Mouse (Mus musculus) heart, postnatal 0 days (tissue): ENCODE results near the gene Gm10318. TPM values are rescaled to one million over a fixed set of nuclear protein-coding genes. Genes with fewer than 3 reads are reported as not detected.

Experiments
- ATAC-seq: fragments of 200-750 bp; cut with Nextera tagmentation; 2 replicates; pipeline ENCODE4 v1.8.0; 2017; ENCODE audit warnings: low read depth, moderate number of reproducible peaks, moderate library complexity; ENCODE audit not compliant: insufficient read depth
- DNase-seq: peaks from one replicate; pipeline ENCODE4 v3.0.0-alpha.2; 2016; ENCODE audit warnings: low spot score
- H3K27ac ChIP-seq: fragments of 300-500 bp; sonication (generic); 2 replicates; pipeline ENCODE4 v1.5.1; 2014; ENCODE audit warnings: low read depth, mild to moderate bottlenecking
- H3K27me3 ChIP-seq: fragments of 300-500 bp; sonication (generic); 2 replicates; pipeline ENCODE4 v1.6.1; 2014; ENCODE audit warnings: low read length, mixed read lengths; ENCODE audit not compliant: control insufficient read depth, insufficient read depth
- H3K36me3 ChIP-seq: fragments of 300-500 bp; sonication (generic); replicated peaks from 2 replicates; pipeline ENCODE4 v1.6.1; 2014; ENCODE audit warnings: low read length, mixed read lengths; ENCODE audit not compliant: control insufficient read depth, insufficient read depth
- H3K4me1 ChIP-seq: fragments of 300-500 bp; sonication (generic); 2 replicates; pipeline ENCODE4 v1.6.1; 2014; ENCODE audit warnings: antibody characterized with exemption; ENCODE audit not compliant: control insufficient read depth, insufficient read depth
- H3K4me2 ChIP-seq: fragments of 300-500 bp; sonication (generic); 2 replicates; pipeline ENCODE4 v1.6.1; 2014; ENCODE audit warnings: low read depth, mild to moderate bottlenecking, low read length, moderate library complexity
- H3K4me3 ChIP-seq: fragments of 300-500 bp; sonication (generic); 2 replicates; pipeline ENCODE4 v1.5.1; 2014; ENCODE audit warnings: low read depth, low read length
- H3K9ac ChIP-seq: fragments of 300-500 bp; sonication (generic); replicated peaks from 2 replicates; pipeline ENCODE4 v1.6.1; 2014; ENCODE audit warnings: low read depth, low read length, mixed read lengths
- H3K9me3 ChIP-seq: fragments of 300-500 bp; sonication (generic); replicated peaks from 2 replicates; pipeline ENCODE4 v1.6.1; 2016; ENCODE audit warnings: low read length; ENCODE audit not compliant: control insufficient read depth
- CTCF ChIP-seq: IDR thresholded peaks from 2 replicates; pipeline ENCODE4 v1.5.1; 2016; ENCODE audit warnings: antibody characterized with exemption, control low read depth, low read depth
- EP300 ChIP-seq: IDR thresholded peaks from 2 replicates; pipeline ENCODE4 v1.6.1; 2016; ENCODE audit warnings: antibody characterized with exemption, low read depth
- WGBS: fragments of 180-500 bp; shearing (Covaris S2); extraction: QIAGEN DNeasy Blood & Tissue Kit; methylation state at CpG from one replicate; pipeline ENCODE4 v1.1.7; 2014; 5-methylcytosine and 5-hydroxymethylcytosine counted together
- polyA plus RNA-seq: library from polyadenylated mRNA; unstranded; fragments of >200 nt; fragmentation: Nextera tagmentation; extraction: Ambion mirVana; gene quantifications from 2 replicates; pipeline ENCODE4 v1.2.1, GENCODE M21; 2015
- total RNA-seq: library from RNA; depleted of rRNA; stranded (reverse); fragments of >200 nt; gene quantifications from 2 replicates; pipeline ENCODE4 v1.2.3, GENCODE M21; 2014; ENCODE audit warnings: low replicate concordance

The Gm10318 gene
- total and polyA plus RNA-seq, 2 experiments from 2014 or later, result not detected

DNA sequence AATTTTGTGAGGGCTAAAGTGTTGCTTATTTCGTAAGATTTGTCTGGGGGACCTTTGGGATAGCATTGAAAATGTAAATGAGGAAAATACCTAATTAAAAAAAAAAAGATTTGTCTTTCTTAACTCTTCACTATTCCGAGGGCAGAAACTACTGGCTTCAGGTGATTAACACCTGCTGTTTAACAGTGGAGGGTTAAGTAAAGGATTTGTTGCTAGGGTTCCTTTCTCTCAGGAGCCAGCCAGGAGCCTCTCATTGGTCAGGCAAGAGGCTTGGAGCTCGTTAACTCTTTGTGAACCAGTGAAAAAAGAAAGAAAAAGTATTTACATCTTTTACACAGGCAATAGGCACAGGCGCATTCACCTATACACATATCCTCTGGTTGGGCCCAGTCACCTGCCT is 33.5 kb upstream of the Gm10318 start:
- TF ChIP-seq CTCF, result no peak
- no peak for TF ChIP-seq EP300
- no peak for DNase-seq
- no peak for ATAC-seq
- H3K36me3 ChIP-seq, result no peaks in the 10 kb centered on the region
- no peak overlapping the region for H3K4me3 ChIP-seq
- H3K27ac ChIP-seq, result no peak overlapping the region
- H3K9ac ChIP-seq, result no peak overlapping the region
- no peaks in the 10 kb centered on the region for H3K27me3 ChIP-seq
- no peaks in the 10 kb centered on the region for H3K4me1 ChIP-seq
- no peak overlapping the region for H3K4me2 ChIP-seq
- 49% methylated on average over 4 of the region's 4 CpGs for WGBS
- 0 out of 2 replicates have a peak, but pooled peaks cover 5% of the 10 kb centered on the region for H3K9me3 ChIP-seq

DNA sequence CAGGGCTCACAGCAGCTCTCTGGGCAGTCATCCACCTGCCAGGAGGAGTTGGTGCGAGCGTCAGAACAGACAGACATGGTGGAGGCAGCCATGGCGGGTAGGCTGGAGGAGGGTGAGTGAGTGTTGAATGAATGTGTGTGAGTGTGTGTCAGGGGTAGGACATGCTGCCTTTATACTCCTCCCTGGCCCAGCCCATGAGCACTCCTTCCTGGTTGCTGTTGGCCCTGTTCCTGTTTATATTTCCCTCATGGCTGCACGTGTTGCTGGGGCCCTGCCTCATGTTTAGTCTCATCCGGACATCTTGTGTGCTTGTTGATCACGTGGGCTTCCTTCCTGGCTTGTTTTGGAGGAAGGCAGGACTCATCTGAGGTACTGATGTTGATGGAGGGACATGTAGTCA is 25.7 kb upstream of the Gm10318 start, which contains the start of gene Krtap10-4:
Krtap10-4 (minus strand) TSS at position 145 of the 400 bp plus-strand sequence.
- TF ChIP-seq EP300 (no peak), CTCF (no peak)
- no peak within 1 kb of the TSS for H3K4me3 ChIP-seq
- 0 out of 2 replicates have a peak, but pooled peaks cover 5% of the 10 kb centered on the region for H3K9me3 ChIP-seq
- no peak within 1 kb of the TSS for H3K4me2 ChIP-seq
- no peaks in the 10 kb centered on the region for H3K4me1 ChIP-seq
- ATAC-seq, result no peak
- H3K9ac ChIP-seq, result no peak within 1 kb of the TSS
- DNase-seq, result no peak
- no peaks in the 10 kb centered on the region for H3K36me3 ChIP-seq
- H3K27ac ChIP-seq, result no peak within 1 kb of the TSS
- WGBS, result 50% methylated on average over 6 of the region's 6 CpGs
- H3K27me3 ChIP-seq, result no peaks in the 10 kb centered on the region

DNA sequence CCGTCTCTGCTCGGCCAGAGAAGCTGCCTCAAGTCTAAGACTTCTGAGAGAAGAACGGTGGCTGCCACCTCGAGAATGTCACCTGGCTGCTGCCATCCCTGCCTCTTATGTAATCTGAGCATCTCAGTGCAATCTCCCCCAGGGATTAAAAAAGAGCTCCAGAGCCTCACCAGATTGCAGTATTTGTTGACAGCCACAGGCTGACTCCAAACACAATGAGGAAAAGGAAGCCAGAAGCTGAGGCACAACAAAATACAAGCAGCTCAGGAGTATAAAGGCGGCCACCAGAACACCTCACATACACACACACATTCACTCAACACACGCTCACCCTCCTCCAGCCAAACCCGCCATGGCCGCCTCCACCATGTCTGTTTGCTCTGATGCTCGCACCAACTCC is 17.0 kb upstream of the Gm10318 start, which contains the start of gene Krtap10-10:
Krtap10-10 (plus strand) TSS at position 301 of the 400 bp plus-strand sequence.
- DNase-seq (no peak), ATAC-seq (no peak)
- 63% methylated on average over 9 of the region's 9 CpGs for WGBS
- no peak within 1 kb of the TSS for H3K4me2 ChIP-seq
- TF ChIP-seq EP300 (no peak), CTCF (no peak)
- no peaks in the 10 kb centered on the region for H3K36me3 ChIP-seq
- no peak within 1 kb of the TSS for H3K27ac ChIP-seq
- H3K4me3 ChIP-seq, result no peak within 1 kb of the TSS
- no peaks in the 10 kb centered on the region for H3K4me1 ChIP-seq
- no peaks in the 10 kb centered on the region for H3K27me3 ChIP-seq
- no peak within 1 kb of the TSS for H3K9ac ChIP-seq
- no peaks in the 10 kb centered on the region for H3K9me3 ChIP-seq

DNA sequence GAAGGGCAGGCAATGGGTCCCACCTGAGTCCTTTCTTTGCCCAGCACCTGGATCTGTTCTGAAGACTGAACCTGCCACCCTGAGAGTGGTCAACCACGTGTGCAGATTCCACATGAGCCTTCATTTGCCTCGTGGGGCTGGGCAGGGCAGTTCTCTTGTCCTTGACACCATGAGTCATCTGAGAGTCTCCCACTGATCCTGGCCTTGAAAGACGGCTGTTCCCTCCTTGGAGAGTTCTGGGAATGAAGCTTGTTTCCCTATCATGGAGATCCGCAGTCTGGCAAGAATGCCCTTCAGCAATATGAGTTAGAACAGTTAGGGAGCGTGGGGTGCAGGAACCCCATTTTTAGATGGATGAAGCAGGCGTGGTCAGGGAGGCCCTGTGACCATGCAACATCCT is 13.7 kb upstream of the Gm10318 start:
- WGBS, result 60% methylated on average over 6 of the region's 6 CpGs
- ATAC-seq, result no peak

DNA sequence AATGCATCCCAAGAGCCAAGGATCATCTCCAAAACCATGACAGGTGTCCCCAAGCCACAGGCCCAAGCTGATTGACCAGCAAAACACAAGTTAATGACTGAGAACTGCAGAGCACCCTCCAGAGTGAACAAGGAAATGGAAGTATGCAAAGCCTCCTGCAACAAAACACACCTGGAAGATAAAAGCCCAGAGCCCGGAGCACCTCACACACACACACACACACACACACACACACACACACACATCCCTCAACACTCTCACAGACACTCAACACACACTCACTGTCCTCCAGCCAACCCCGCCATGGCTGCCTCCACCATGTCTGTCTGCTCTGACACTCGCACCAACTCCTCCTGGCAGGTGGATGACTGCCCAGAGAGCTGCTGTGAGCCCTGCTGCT is 6.2 kb upstream of the Gm10318 start, which contains the start of gene Gm36176:
Gm36176 (plus strand) TSS at position 301 of the 400 bp plus-strand sequence.
- H3K4me3 ChIP-seq, result no peak within 1 kb of the TSS
- H3K27me3 ChIP-seq, result no peaks in the 10 kb centered on the region
- TF ChIP-seq CTCF (no peak), EP300 (no peak)
- H3K27ac ChIP-seq, result no peak within 1 kb of the TSS
- DNase-seq (no peak), ATAC-seq (no peak)
- WGBS, result 62% methylated on average over 3 of the region's 3 CpGs
- H3K4me2 ChIP-seq, result no peak within 1 kb of the TSS
- H3K4me1 ChIP-seq, result no peaks in the 10 kb centered on the region
- H3K9me3 ChIP-seq, result 0 out of 2 replicates have a peak, but pooled peaks cover 15% of the 10 kb centered on the region
- no peak within 1 kb of the TSS for H3K9ac ChIP-seq
- H3K36me3 ChIP-seq, result no peaks in the 10 kb centered on the region

More for the DNA sequence above, 13.7 kb upstream of the Gm10318 start:
- H3K4me1 ChIP-seq, result no peaks in the 10 kb centered on the region
- no peak for DNase-seq
- H3K4me3 ChIP-seq, result no peak overlapping the region
- no peaks in the 10 kb centered on the region for H3K27me3 ChIP-seq
- no peak overlapping the region for H3K27ac ChIP-seq
- TF ChIP-seq EP300 (no peak), CTCF (no peak)
- no peak overlapping the region for H3K4me2 ChIP-seq
- 0 out of 2 replicates have a peak, but pooled peaks cover 11% of the 10 kb centered on the region for H3K9me3 ChIP-seq
- H3K9ac ChIP-seq, result no peak overlapping the region
- H3K36me3 ChIP-seq, result no peaks in the 10 kb centered on the region

DNA sequence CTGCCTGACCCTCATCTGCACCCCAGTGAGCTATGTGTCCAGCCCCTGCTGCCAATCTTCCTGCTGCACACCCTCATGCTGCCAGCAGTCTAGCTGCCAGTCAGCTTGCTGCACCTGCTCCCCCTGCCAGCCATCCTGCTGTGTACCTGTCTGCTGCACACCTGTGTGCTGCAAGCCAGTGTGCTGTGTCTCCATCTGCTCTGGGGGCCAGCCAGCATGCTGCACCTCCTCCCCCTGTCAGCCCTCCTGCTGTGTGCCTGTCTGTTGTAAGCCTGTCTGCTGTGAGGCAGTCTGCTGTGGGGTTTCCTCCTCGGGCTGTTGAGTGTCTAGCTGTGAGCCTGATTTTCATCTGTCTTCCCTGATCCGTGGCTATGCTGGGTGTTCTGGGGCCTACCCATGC is 5.7 kb upstream of the Gm10318 start:
- no peaks in the 10 kb centered on the region for H3K36me3 ChIP-seq
- H3K27me3 ChIP-seq, result no peaks in the 10 kb centered on the region
- TF ChIP-seq CTCF (no peak), EP300 (no peak)
- no peak for DNase-seq
- WGBS, result 24% methylated on average over 2 of the region's 2 CpGs
- H3K4me1 ChIP-seq, result no peaks in the 10 kb centered on the region
- no peak overlapping the region for H3K9ac ChIP-seq
- ATAC-seq, result no peak
- H3K9me3 ChIP-seq, result 0 out of 2 replicates have a peak, but pooled peaks cover 15% of the 10 kb centered on the region
- no peak overlapping the region for H3K4me3 ChIP-seq
- H3K27ac ChIP-seq, result no peak overlapping the region
- no peak overlapping the region for H3K4me2 ChIP-seq
